Mouse (Mus musculus) hindbrain, embryonic 11.5 days (tissue): ENCODE measurements around the gene Cdh23. TPM values are rescaled to one million over a fixed set of nuclear protein-coding genes. Genes with fewer than 3 reads are reported as not detected.

Source experiments
- ATAC-seq: fragments of 200-750 bp; cut with Nextera tagmentation; 2 replicates; pipeline ENCODE4 v1.8.0; 2017; ENCODE audit warnings: mild to moderate bottlenecking, moderate TSS enrichment, moderate library complexity; ENCODE audit not compliant: low FRiP score
- DNase-seq: peaks from one replicate; pipeline ENCODE4 v3.0.0-alpha.2; 2015; ENCODE audit warnings: low spot score
- H3K27ac ChIP-seq: fragments of 300-500 bp; sonication (generic); 2 replicates; pipeline ENCODE4 v1.5.1; 2014; ENCODE audit warnings: mild to moderate bottlenecking, low read depth, low read length
- H3K27me3 ChIP-seq: fragments of 300-500 bp; sonication (generic); 2 replicates; pipeline ENCODE4 v1.6.1; 2014; ENCODE audit warnings: mild to moderate bottlenecking, low read length, moderate library complexity, mixed read lengths; ENCODE audit not compliant: control insufficient read depth, insufficient read depth
- H3K36me3 ChIP-seq: fragments of 300-500 bp; sonication (generic); 2 replicates; pipeline ENCODE4 v1.6.1; 2014; ENCODE audit warnings: mild to moderate bottlenecking, low read length, moderate library complexity, mixed read lengths; ENCODE audit not compliant: control insufficient read depth, insufficient read depth
- H3K4me1 ChIP-seq: fragments of 300-500 bp; sonication (generic); replicated peaks from 2 replicates; pipeline ENCODE4 v1.6.1; 2014; ENCODE audit warnings: low read length, mixed read lengths; ENCODE audit not compliant: control insufficient read depth, insufficient read depth
- H3K4me2 ChIP-seq: fragments of 300-500 bp; sonication (generic); replicated peaks from 2 replicates; pipeline ENCODE4 v1.6.1; 2014; ENCODE audit warnings: mild to moderate bottlenecking, low read depth, low read length
- H3K4me3 ChIP-seq: fragments of 300-500 bp; sonication (generic); 2 replicates; pipeline ENCODE4 v1.5.1; 2014; ENCODE audit warnings: low read depth, low read length
- H3K9ac ChIP-seq: fragments of 300-500 bp; sonication (generic); 2 replicates; pipeline ENCODE4 v1.6.1; 2014; ENCODE audit warnings: low read depth, low read length
- H3K9me3 ChIP-seq: fragments of 300-500 bp; sonication (generic); 2 replicates; pipeline ENCODE4 v1.6.1; 2016; ENCODE audit warnings: low read length; ENCODE audit not compliant: control insufficient read depth
- WGBS: fragments of 180-500 bp; shearing (Covaris S2); extraction: QIAGEN DNeasy Blood & Tissue Kit; methylation state at CpG from one replicate; pipeline ENCODE4 v1.1.7; 2014; 5-methylcytosine and 5-hydroxymethylcytosine counted together
- polyA plus RNA-seq: library from polyadenylated mRNA; unstranded; fragments of >200 nt; fragmentation: Nextera tagmentation; extraction: Ambion mirVana; gene quantifications from 2 replicates; pipeline ENCODE4 v1.2.1, GENCODE M21; 2014

Cdh23 gene
- polyA plus RNA-seq, 1 experiment from 2014 or later = 1.6 TPM

DNA sequence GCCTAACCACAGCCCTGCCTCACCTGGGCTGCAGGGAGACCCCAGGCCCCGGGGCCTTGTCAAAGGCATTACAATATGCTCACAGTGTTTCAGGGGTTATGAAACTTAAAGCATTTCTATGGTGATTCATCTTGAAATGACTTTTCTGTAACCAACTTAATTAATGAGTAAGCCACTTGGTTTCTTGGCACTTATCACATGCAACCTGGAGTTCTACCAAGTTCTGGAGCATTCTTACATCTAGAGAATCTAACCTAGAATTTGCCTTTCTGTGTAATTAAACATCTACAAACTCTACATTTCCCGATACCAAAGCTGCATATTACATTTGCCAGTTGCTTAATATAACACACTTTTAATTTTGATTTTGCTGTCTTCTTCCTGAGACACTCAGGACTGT is 279.2 kb downstream of the Cdh23 start:
- no peaks in the 10 kb centered on the region for H3K36me3 ChIP-seq
- H3K4me1 ChIP-seq = no peaks in the 10 kb centered on the region
- H3K9me3 ChIP-seq = no peaks in the 10 kb centered on the region
- H3K9ac ChIP-seq = no peak overlapping the region
- no peaks in the 10 kb centered on the region for H3K27me3 ChIP-seq
- 89% methylated on average over 2 of the region's 2 CpGs for WGBS
- H3K4me2 ChIP-seq = no peak overlapping the region
- ATAC-seq = no peak
- no peak overlapping the region for H3K4me3 ChIP-seq
- DNase-seq = no peak
- no peak overlapping the region for H3K27ac ChIP-seq

DNA sequence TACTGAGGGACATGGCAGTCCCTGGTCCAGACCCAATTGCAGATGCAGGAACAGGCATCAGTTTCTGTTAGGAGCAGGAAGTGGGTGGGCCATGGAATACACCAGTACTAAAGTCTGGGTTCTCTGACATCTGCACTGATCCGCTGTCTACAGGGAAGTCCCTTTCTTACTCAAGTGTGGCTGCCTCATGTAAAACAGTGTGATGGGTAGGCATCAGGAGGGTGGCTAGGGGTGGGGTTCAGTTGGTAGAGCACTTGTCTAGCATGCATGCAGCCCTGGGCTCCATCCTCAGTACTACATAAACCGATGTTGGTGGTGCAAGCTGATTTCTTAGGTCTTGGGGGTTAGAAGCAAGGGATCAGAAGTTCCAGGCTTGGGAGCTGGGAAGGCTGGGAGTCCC is 282.5 kb downstream of the Cdh23 start:
- H3K36me3 ChIP-seq = no peaks in the 10 kb centered on the region
- H3K4me2 ChIP-seq = no peak overlapping the region
- no peaks in the 10 kb centered on the region for H3K27me3 ChIP-seq
- no peak for DNase-seq
- H3K9ac ChIP-seq = no peak overlapping the region
- 85% methylated on average over 2 of the region's 2 CpGs for WGBS
- H3K9me3 ChIP-seq = no peaks in the 10 kb centered on the region
- no peak overlapping the region for H3K4me3 ChIP-seq
- no peaks in the 10 kb centered on the region for H3K4me1 ChIP-seq
- H3K27ac ChIP-seq = no peak overlapping the region
- no peak for ATAC-seq

DNA sequence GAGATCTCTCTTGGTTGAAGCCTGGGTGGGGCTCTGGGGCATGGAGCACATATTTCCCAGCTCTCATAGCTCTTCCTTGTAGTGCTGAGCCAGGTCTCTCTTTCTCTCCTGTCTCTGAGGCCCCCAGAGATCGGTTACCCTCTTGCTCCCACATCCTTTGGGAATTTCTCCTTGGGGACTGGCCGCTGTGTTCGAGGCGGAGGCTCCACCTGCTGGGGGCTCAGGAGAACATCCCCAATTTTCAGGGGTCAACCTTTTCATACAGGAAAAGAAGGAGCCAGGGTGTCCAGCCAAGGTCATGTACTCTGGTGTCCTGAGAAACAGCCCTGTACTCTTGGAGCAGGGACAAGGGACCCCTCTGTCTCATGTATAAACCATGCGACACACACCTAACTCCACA is 284.5 kb downstream of the Cdh23 start:
- WGBS = 32% methylated on average over 5 of the region's 5 CpGs
- H3K9me3 ChIP-seq = no peaks in the 10 kb centered on the region
- H3K36me3 ChIP-seq = no peaks in the 10 kb centered on the region
- no peak overlapping the region for H3K27ac ChIP-seq
- H3K9ac ChIP-seq = no peak overlapping the region
- no peaks in the 10 kb centered on the region for H3K4me1 ChIP-seq
- H3K27me3 ChIP-seq = no peaks in the 10 kb centered on the region
- H3K4me2 ChIP-seq = no peak overlapping the region
- no peak for ATAC-seq
- no peak overlapping the region for H3K4me3 ChIP-seq
- no peak for DNase-seq

DNA sequence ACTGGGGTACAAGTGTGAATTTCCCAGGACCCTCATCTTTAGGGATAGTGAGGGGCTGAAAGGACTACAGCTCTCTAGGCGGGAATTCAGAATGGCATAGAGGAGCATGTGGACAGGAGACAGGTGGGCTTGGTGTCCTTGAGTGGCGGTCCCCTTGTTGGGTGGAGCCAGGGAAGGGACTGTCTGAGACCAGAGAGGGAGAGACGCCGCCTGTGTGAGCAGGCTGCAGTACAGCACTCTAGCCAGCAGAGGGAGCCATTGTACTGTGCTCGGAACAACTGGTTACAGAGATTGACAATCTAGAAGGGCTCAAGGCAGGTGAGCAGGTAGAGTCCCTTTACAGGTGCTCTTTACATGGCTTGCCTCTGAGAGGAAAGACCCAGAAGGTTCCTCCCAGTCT is 288.5 kb downstream of the Cdh23 start:
- ATAC-seq = peak; percentile 30; the same call in 1 of the 2 replicates
- H3K36me3 ChIP-seq = no peaks in the 10 kb centered on the region
- WGBS = 2% methylated on average over 5 of the region's 5 CpGs

DNA sequence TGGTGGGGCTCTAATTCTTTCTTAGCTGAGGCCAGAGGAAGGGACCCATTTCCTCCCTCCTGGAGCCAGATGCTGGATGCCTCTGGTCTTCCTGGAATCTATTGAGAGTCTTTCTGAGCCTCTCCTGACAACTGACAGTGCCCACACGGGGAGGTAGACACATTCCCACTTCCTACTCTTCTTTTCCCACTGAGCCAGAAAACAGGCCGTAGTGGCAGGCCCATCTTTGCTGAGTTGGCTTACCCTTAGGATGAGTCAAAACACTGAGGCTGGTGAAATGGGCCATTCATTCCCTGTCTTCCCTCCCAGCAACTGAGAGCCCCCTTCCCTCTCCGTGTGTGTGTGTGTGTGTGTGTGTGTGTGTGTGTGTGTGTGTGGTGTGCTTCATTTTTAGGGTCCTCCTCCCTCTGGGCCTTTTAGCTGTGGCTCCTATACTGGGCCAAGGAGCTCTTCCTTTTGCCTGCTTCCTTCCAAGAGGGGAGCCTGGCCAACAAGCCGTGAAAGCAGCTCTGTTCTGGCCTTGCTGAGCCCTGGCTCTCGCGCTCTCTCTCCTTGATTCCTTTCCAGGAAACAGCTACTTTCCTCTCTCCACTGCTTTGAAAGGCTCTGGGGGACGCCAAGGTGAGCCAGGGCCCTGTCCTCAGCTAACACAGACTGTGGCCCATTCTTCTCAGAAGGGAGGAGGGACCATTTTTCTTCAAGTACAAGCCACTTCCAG is 290.7 kb downstream of the Cdh23 start:
- no peaks in the 10 kb centered on the region for H3K4me1 ChIP-seq
- 70% methylated on average over 7 of the region's 7 CpGs for WGBS
- no peaks in the 10 kb centered on the region for H3K36me3 ChIP-seq
- H3K27me3 ChIP-seq = no peaks in the 10 kb centered on the region
- H3K4me3 ChIP-seq = no peak overlapping the region
- H3K4me2 ChIP-seq = no peak overlapping the region
- no peak overlapping the region for H3K9ac ChIP-seq
- ATAC-seq = no peak
- no peaks in the 10 kb centered on the region for H3K9me3 ChIP-seq
- H3K27ac ChIP-seq = no peak overlapping the region
- no peak for DNase-seq

More for the DNA sequence above, 288.5 kb downstream of the Cdh23 start:
- Histone ChIP-seq H3K27ac (no peak overlapping the region), H3K4me2 (no peak overlapping the region), H3K9me3 (no peaks in the 10 kb centered on the region), H3K9ac (no peak overlapping the region), H3K27me3 (no peaks in the 10 kb centered on the region), H3K4me3 (no peak overlapping the region), H3K4me1 (no peaks in the 10 kb centered on the region)
- DNase-seq = peak; percentile 86

DNA sequence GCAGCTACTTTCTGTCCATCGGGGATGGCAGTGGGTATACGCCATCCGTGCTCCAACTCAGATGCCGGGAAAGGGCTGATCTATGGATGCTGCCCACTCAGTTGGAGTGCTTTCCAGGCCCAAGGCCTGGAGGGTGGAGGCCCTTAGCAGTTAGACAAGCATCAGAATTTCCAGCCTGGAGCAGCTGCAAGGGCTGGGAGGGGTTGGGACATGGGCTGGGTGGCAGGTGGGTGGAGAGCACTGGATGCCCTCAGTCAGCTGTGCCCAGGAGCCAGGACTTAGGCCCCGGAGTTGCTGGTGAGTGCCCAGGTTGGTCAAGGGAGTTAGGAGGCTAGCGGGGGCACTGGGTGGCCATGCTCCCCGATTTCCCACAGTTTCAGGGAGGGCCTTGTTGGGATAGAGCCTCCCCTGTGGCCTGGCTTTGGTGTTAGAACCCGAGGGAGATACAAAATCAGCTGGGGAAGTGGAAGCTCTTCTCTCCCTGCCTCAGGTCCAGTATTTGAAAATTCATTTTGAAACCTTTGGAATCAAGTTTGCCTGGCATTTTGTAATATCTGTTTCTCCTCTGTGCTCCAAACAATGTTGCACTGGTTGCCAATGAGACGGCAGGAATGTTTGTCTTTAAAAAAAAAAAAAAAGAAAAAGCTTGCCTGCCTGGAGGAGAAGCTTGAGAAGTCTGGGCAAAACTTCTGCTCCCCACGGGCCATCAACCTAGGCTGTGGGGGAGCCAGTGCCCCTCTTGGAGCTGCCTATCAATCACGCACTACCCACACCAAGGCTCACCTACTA is 295.6 kb downstream of the Cdh23 start:
- H3K36me3 ChIP-seq = no peaks in the 10 kb centered on the region
- H3K9ac ChIP-seq = no peak overlapping the region
- H3K4me2 ChIP-seq = no peak overlapping the region
- 76% methylated on average over 11 of the region's 11 CpGs for WGBS
- DNase-seq = no peak
- no peak overlapping the region for H3K27ac ChIP-seq
- ATAC-seq = no peak
- H3K27me3 ChIP-seq = no peaks in the 10 kb centered on the region
- no peak overlapping the region for H3K4me3 ChIP-seq
- H3K9me3 ChIP-seq = no peaks in the 10 kb centered on the region
- 0 out of 2 replicates have a peak, but pooled peaks cover 2% of the 10 kb centered on the region for H3K4me1 ChIP-seq

DNA sequence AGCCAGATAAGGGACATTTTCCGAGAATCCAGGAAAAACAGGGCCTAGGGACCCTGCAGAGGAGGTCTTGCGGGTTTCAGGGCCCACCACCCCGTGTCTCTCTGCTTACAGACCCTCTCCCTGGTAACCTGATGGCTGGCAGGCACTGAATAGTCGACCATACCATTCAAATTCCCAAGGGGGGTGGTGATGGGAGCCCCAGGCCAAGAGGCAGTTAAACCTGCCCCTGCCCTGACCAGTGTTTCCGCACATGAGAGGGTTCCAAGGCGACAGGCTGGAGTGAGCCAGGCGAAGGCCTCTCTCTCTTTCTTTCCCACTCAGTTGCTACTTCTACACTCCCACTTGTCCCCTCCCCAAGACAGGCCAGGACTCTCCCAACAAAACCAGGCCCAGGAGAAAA is 296.8 kb downstream of the Cdh23 start, which contains the start of gene Gm17455:
TSS of gene Gm17455 (plus strand) at position 278 of the 400 bp plus-strand sequence.
- WGBS = 45% methylated on average over 7 of the region's 7 CpGs
- H3K27ac ChIP-seq = no peak within 1 kb of the TSS
- H3K27me3 ChIP-seq = no peaks in the 10 kb centered on the region
- no peak for ATAC-seq
- H3K9ac ChIP-seq = no peak within 1 kb of the TSS
- DNase-seq = peak; percentile 23
- H3K36me3 ChIP-seq = no peaks in the 10 kb centered on the region
- H3K4me1 ChIP-seq = 0 out of 2 replicates have a peak, but pooled peaks cover 2% of the 10 kb centered on the region
- no peaks in the 10 kb centered on the region for H3K9me3 ChIP-seq
- H3K4me2 ChIP-seq = no peak within 1 kb of the TSS
- H3K4me3 ChIP-seq = no peak within 1 kb of the TSS

DNA sequence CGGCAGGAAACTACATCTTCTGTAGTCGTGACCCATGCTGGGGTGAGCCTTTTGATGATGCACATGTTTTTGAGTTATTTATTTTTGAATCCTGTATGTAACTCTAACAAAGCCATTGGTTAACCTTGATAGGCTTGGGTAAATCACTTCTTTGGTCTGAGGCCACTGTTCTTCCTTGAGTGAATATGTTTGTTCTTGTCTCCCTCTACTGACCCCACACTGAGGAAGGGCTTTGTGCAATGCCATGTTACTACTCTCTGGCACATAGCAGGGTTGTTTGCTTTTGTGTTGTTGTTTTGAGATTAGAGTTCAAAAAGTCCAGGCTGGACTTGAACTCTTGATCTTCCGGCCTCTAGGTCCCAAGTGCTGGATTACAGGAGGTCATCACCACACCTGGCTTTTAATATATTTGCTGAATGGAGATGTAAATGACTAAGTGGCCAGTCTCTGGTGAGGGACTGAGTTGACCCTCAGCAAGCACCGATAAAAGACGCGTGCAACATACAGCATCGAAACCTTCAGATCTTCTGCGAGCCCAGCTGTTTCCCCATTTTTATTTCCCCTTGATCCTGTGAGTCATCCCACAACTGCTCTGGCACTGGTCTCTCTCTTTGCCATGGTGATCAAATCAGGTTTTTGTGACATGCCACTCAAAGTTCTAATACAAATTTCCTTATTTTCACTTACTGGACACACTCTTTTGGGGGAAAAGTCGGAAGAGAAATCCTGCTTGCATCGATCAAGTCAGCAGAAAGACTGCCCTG is 298.1 kb downstream of the Cdh23 start:
- Histone ChIP-seq H3K4me2 (no peak overlapping the region), H3K36me3 (no peaks in the 10 kb centered on the region), H3K27me3 (no peaks in the 10 kb centered on the region), H3K9me3 (no peaks in the 10 kb centered on the region), H3K4me1 (0 out of 2 replicates have a peak, but pooled peaks cover 2% of the 10 kb centered on the region), H3K9ac (no peak overlapping the region), H3K4me3 (no peak overlapping the region), H3K27ac (no peak overlapping the region)
- no peak for DNase-seq
- ATAC-seq = no peak
- 91% methylated on average over 10 of the region's 10 CpGs for WGBS
